Mouse (Mus musculus): ENCODE measurements around the gene Pbxip1.
A peak's percentile ranks its signal among the peaks of the same experiment; 100 is the strongest.

Pbxip1 gene

DNA sequence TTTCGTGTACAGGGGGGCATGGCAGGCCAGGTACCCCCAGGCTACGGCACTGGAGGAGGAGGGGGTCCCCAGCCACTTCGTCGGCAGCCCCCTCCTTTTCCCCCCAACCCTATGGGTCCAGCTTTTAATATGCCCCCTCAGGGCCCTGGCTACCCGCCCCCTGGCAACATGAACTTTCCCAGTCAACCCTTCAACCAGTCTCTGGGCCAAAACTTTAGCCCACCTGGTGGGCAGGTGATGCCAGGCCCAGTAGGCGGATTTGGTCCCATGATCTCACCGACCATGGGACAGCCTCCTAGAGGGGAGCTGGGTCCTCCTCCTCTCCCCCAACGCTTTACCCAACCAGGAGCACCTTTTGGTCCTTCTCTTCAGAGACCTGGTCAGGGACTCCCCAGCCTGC, 3.9 kb upstream of the Pbxip1 start:
- DNase-seq (ENCODE audit: low read depth) = no peak

GRCm38 (mm10) chr3:89434532-89434931, 2.0 kb upstream of the Pbxip1 start:
- DNase-seq (ENCODE audit: low read depth) = no peak

- DNase-seq (ENCODE audit: low read depth) = no peak
These were observed 1.5 kb upstream of the Pbxip1 start for GRCm38 (mm10) chr3:89435041-89435440.

- no peak for DNase-seq (ENCODE audit: low read depth)
These were observed 763 bp downstream of the Pbxip1 start for GRCm38 (mm10) chr3:89437269-89437668.

DNA sequence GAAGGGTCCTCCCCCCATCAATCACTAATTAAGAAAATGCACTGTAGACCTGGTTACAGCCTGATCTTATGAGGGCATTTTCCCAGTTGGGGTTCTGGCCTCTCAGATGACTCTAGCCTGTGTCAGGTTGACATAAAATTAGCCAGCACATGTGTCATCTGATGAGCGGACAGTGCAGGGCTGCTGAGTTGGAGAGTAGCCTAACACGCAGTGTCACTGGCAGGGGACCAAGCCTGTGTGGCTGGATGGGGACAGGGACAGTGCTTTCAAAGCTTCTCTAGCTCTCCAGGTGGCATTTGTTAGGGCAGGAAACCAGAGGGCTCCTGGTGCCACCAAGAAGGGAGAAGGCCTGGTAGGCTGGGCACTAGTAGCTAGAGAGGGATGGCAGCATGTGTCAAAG, 4.2 kb downstream of the Pbxip1 start:
- DNase-seq (ENCODE audit: low read depth) = no peak

GRCm38 (mm10) chr3:89448720-89449537, 12.4 kb downstream of the Pbxip1 start:
- peak; percentile 59 for DNase-seq (ENCODE audit: low read depth)

GRCm38 (mm10) chr3:89449541-89449940, 13.0 kb downstream of the Pbxip1 start:
- DNase-seq (ENCODE audit: low read depth) = peak; percentile 75

DNA sequence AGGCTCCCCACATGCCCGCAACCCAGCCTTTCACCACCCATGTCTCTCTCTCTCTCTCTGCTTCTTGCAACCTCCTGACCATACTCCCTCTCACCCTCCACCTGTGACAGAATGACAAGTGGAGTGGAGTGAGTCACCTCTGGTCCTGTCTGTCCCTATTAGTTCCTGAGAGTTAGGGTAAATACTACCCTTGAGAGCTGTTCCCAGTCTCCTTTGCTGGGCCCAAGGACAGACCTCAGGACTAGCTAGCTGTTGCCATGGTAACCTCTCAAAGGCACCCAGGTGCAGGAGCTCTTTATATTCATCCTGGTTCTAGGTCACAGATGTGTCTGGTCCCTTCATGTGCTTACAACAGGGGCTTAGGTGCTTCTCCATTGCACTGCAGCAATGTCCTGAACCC, 15.4 kb downstream of the Pbxip1 start:
- no peak for DNase-seq (ENCODE audit: low read depth)

GRCm38 (mm10) chr3:89454401-89455177, 18.1 kb downstream of the Pbxip1 start, which contains the start of gene Pmvk:
Pmvk (plus strand) TSS chr3:89454541.
- no peak for DNase-seq (ENCODE audit: low read depth)

GRCm38 (mm10) chr3:89455786-89456285, 19.3 kb downstream of the Pbxip1 start:
- DNase-seq (ENCODE audit: low read depth) = no peak

DNA sequence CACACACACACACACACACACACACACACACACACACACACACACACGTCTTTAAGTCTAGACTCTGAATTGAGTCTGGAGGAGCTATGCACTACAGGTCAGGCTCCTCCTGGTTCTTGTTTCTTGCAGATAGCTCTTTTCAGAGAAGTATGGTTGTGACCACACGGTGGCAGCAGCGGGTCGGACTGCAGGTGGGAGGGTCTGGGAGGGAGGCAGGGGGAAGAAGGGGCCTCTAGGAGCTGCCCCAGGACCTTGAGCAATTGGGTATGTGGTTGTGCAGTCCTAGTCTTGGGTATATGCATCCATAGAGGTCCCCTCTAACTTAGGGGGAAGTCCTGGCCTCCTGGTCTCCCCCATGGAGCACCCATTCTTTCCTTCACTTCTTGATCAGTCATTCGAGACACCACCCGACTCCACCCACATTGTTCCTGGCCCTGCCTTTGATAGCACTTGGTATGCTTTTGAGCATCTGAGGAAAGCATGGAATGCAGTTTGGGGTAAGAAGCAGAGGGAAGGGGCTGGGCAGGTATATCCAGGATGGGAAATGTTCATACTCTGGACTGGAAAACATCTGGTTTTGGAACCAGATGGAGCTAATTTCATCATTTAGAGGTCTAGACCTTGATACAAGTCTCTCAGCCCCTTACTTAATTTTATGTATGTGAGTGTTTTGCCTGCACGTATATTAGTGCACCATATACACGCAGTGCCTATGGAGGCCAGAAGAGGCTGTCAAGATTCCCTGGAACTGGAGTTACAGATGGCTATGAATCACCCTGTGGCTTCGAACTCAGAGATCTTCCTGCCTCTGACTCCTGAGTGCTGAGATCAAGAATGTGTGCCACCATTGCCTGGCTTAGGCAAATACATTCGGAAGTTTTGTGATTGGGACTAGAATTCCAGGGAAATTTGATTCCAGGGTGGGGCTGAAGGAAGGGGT, 20.5 kb downstream of the Pbxip1 start:
- peak; percentile 87 for DNase-seq (ENCODE audit: low read depth)

- DNase-seq (ENCODE audit: low read depth) = peak; percentile 81
These were observed 22.0 kb downstream of the Pbxip1 start for GRCm38 (mm10) chr3:89458372-89458964.

GRCm38 (mm10) chr3:89458965-89459807, 22.7 kb downstream of the Pbxip1 start:
- DNase-seq (ENCODE audit: low read depth) = peak; percentile 93

GRCm38 (mm10) chr3:89468268-89468667, 31.8 kb downstream of the Pbxip1 start:
- no peak for DNase-seq (ENCODE audit: low read depth)

DNA sequence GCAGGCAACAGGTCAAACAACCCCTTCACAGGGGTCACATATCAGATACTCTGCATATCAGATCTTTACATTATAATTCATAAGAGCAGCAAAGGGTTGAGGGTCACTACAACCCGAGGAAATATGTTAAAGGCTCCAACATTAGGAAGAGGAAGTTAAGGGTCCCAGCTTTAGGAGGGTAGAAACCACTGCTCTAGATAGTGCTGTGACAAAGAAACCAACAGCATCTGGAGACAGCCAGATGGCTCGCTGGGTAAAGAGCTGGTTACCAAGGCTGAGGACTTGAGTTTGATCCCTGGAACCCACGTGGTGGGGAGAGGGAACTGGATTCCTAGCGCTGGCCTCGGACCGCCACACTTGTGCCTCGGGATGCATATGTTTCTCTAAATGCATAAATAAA, 35.8 kb downstream of the Pbxip1 start:
- DNase-seq (ENCODE audit: low read depth) = no peak

GRCm38 (mm10) chr3:89473838-89474237, 37.3 kb downstream of the Pbxip1 start:
- no peak for DNase-seq (ENCODE audit: low read depth)

GRCm38 (mm10) chr3:89479055-89479454, 42.5 kb downstream of the Pbxip1 start:
- DNase-seq (ENCODE audit: low read depth) = no peak

GRCm38 (mm10) chr3:89481488-89481887, 45.0 kb downstream of the Pbxip1 start:
- peak; percentile 49 for DNase-seq (ENCODE audit: low read depth)

DNA sequence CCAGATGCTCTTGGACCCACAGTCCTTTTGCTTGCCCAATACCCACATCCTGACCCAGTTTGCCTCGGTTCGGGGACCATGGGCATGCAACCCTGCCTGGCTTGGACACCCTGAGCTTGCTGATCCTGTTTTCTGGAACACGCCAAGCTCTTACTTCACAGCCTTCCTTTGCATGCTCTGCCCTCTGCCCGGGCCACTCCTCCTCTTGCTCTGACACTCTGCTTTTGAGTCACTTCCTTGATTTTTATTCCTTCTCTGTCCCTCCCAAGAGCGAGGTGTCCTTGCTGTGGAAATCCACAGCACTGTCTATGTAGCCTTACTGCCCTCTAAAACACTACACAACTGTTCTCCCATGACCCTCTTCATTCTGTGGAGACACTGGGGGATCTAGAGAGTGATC, 45.7 kb downstream of the Pbxip1 start:
- DNase-seq (ENCODE audit: low read depth) = no peak

- DNase-seq (ENCODE audit: low read depth) = peak; percentile 57
These were observed 48.4 kb downstream of the Pbxip1 start for GRCm38 (mm10) chr3:89484766-89485524.

Measured in c-Kit-positive CD71-positive TER-119-negative erythroid progenitor cells, embryonic 14.5 days (primary cell).